Comparison of ENCODE assay signal across 9 mouse cellular contexts in genomic region chr14:54843461-54843860, GRCm38 (mm10). TPM values are rescaled to one million over a fixed set of nuclear protein-coding genes. Genes with fewer than 3 reads are reported as not detected.
DNase-seq lines count a peak whose midpoint lies in the region; ATAC-seq and TF ChIP-seq lines count a peak whose summit lies in the region.
"Had no signal": no experiment of that assay in that cellular context is flagged by ENCODE, and none has a peak within 500 bp of the region (broad histone marks: within the 10 kb centered on the region; RNA-seq: fewer than 3 reads in every experiment).

No protein-coding gene starts in this region.

- 7% methylated on average over 4 of the region's 4 CpGs for WGBS in forebrain, embryonic 14.5 days
- WGBS in forebrain, embryonic 16.5 days: 5% methylated on average over 4 of the region's 4 CpGs
- under 1% methylated on average over 4 of the region's 4 CpGs for WGBS in liver, adult 2 months
- WGBS in liver, embryonic 11.5 days: 5% methylated on average over 4 of the region's 4 CpGs

- TF ChIP-seq POLR2A in liver, adult 2 months (IDR thresholded peaks at IDR 0.05; ENCODE audit: extremely low read depth, insufficient read depth, low read length): no peak

- H3K79me2 ChIP-seq in liver, adult 2 months (ENCODE audit: control insufficient read depth, insufficient read depth, low read length): no peaks in the 10 kb centered on the region

- no peaks in the 10 kb centered on the region for H3K9me3 ChIP-seq in forebrain, embryonic 14.5 days (replicated peaks; ENCODE audit: control insufficient read depth, low read length)
- H3K9me3 ChIP-seq in forebrain, embryonic 16.5 days (ENCODE audit: control insufficient read depth, low read length): no peaks in the 10 kb centered on the region
- H3K9me3 ChIP-seq in liver, embryonic 11.5 days (ENCODE audit: control insufficient read depth, low read length): no peaks in the 10 kb centered on the region
- H3K9me3 ChIP-seq: neural tube, embryonic 13.5 days had no signal

- peak; percentile 86 for DNase-seq in forebrain, embryonic 14.5 days (ENCODE audit: low spot score)
- peak; percentile 46 for DNase-seq in liver, adult 2 months (ENCODE audit: extremely low read depth, low read depth, low spot score)
- DNase-seq in liver, embryonic 11.5 days (ENCODE audit: low spot score): no peak
- peak; percentile 25 for DNase-seq in adrenal gland, postnatal 10 days
- DNase-seq in kidney, postnatal 10 days: peak; percentile 18
- DNase-seq in thymus, postnatal 25 days: no peak
- DNase-seq in spleen, adult 18-20 months: no peak

- no peaks in the 10 kb centered on the region for H3K4me1 ChIP-seq in forebrain, embryonic 14.5 days (ENCODE audit: control insufficient read depth, insufficient read depth, low read length)
- H3K4me1 ChIP-seq in forebrain, embryonic 16.5 days (replicated peaks; ENCODE audit: control insufficient read depth, insufficient read depth, low read length): no peaks in the 10 kb centered on the region
- H3K4me1 ChIP-seq in liver, adult 2 months (ENCODE audit: control insufficient read depth, insufficient read depth, low read length): peaks cover 2% of the 10 kb centered on the region; the same call in 1 of the 2 replicates
- H3K4me1 ChIP-seq in liver, embryonic 11.5 days (replicated peaks; ENCODE audit: control insufficient read depth, insufficient read depth, low read length): no peaks in the 10 kb centered on the region
- H3K4me1 ChIP-seq: neural tube, embryonic 13.5 days had no signal

- no peaks in the 10 kb centered on the region for H3K27me3 ChIP-seq in forebrain, embryonic 14.5 days (replicated peaks; ENCODE audit: control insufficient read depth, insufficient read depth, low read length)
- no peaks in the 10 kb centered on the region for H3K27me3 ChIP-seq in forebrain, embryonic 16.5 days (replicated peaks; ENCODE audit: control insufficient read depth, insufficient read depth, low read length)
- no peaks in the 10 kb centered on the region for H3K27me3 ChIP-seq in liver, adult 2 months (ENCODE audit: control insufficient read depth, insufficient read depth, low read length)
- H3K27me3 ChIP-seq in liver, embryonic 11.5 days (replicated peaks; ENCODE audit: control insufficient read depth, insufficient read depth, low read length): no peaks in the 10 kb centered on the region; the same call in 1 of the 2 replicates

- H3K4me3 ChIP-seq in forebrain, embryonic 14.5 days (ENCODE audit: low read depth, low read length): no peak overlapping the region
- H3K4me3 ChIP-seq in forebrain, embryonic 16.5 days (replicated peaks; ENCODE audit: low read length): no peak overlapping the region
- no peak overlapping the region for H3K4me3 ChIP-seq in liver, adult 2 months (ENCODE audit: insufficient read depth, low read depth, low read length)
- H3K4me3 ChIP-seq in liver, embryonic 11.5 days (ENCODE audit: low read depth, low read length): no peak overlapping the region
- H3K4me3 ChIP-seq: neural tube, embryonic 13.5 days had no signal

- ATAC-seq in forebrain, embryonic 14.5 days: 0 out of 2 replicates have a peak, but pooled peaks have one; percentile 29
- ATAC-seq in forebrain, embryonic 16.5 days: no peak
- no peak for ATAC-seq in liver, embryonic 11.5 days (replicated peaks; ENCODE audit: low FRiP score)

- no peak overlapping the region for H3K4me2 ChIP-seq in forebrain, embryonic 14.5 days (ENCODE audit: low read length)
- no peak overlapping the region for H3K4me2 ChIP-seq in forebrain, embryonic 16.5 days (ENCODE audit: low read length)
- no peak overlapping the region for H3K4me2 ChIP-seq in liver, embryonic 11.5 days
- H3K4me2 ChIP-seq: neural tube, embryonic 13.5 days had no signal

- no peaks in the 10 kb centered on the region for H3K36me3 ChIP-seq in forebrain, embryonic 14.5 days (ENCODE audit: control insufficient read depth, insufficient read depth, low read length)
- no peaks in the 10 kb centered on the region for H3K36me3 ChIP-seq in forebrain, embryonic 16.5 days (ENCODE audit: control insufficient read depth, insufficient read depth)
- no peaks in the 10 kb centered on the region for H3K36me3 ChIP-seq in liver, adult 2 months (ENCODE audit: control insufficient read depth, insufficient read depth, low read length)
- H3K36me3 ChIP-seq in liver, embryonic 11.5 days (ENCODE audit: control insufficient read depth, insufficient read depth, low read length): no peaks in the 10 kb centered on the region
- H3K36me3 ChIP-seq: neural tube, embryonic 13.5 days had no signal

- TF ChIP-seq CTCF in liver, adult 2 months (IDR thresholded peaks at IDR 0.05; ENCODE audit: low read depth, low read length): peak; percentile 54

- H3K9ac ChIP-seq in forebrain, embryonic 14.5 days (ENCODE audit: low read length): no peak overlapping the region
- no peak overlapping the region for H3K9ac ChIP-seq in forebrain, embryonic 16.5 days (replicated peaks; ENCODE audit: low read depth, low read length)
- no peak overlapping the region for H3K9ac ChIP-seq in liver, adult 2 months (ENCODE audit: low read depth, low read length)
- no peak overlapping the region for H3K9ac ChIP-seq in liver, embryonic 11.5 days (ENCODE audit: low read depth, low read length)
- H3K9ac ChIP-seq: neural tube, embryonic 13.5 days had no signal

- H3K27ac ChIP-seq in forebrain, embryonic 14.5 days (ENCODE audit: low read depth, low read length): no peak overlapping the region
- H3K27ac ChIP-seq in forebrain, embryonic 16.5 days (ENCODE audit: low read length): no peak overlapping the region
- no peak overlapping the region for H3K27ac ChIP-seq in liver, adult 2 months (replicated peaks; ENCODE audit: insufficient read depth, low read depth, low read length)
- no peak overlapping the region for H3K27ac ChIP-seq in liver, embryonic 11.5 days (ENCODE audit: low read depth, low read length)
- H3K27ac ChIP-seq: neural tube, embryonic 13.5 days had no signal

RNA-seq across cellular contexts. Expression of gene Homez, which starts 27.3 kb away (rescaled TPM):
- 9.3 and 11.7 TPM in 2 replicates for polyA plus RNA-seq in forebrain, embryonic 14.5 days (2014; fragmentation: Nextera tagmentation; extraction: Ambion mirVana)
- 12.1 and 13.4 TPM in 2 replicates for polyA plus RNA-seq in forebrain, embryonic 16.5 days (2015; fragmentation: Nextera tagmentation; extraction: Ambion mirVana)
- total RNA-seq in liver, adult 2 months (2014; rRNA removed): 1.9 and 2.5 TPM in 2 replicates
- 2.1 and 3.3 TPM in 2 replicates for polyA plus RNA-seq in liver, adult 2 months (2012; rRNA removed)
- 5.2 and 5.5 TPM in 2 replicates for polyA plus RNA-seq in liver, embryonic 11.5 days (2014; fragmentation: Nextera tagmentation; extraction: Ambion mirVana)
- 10 to 100 TPM; 12.2 to 18.1 TPM for total RNA-seq in adrenal gland, postnatal 10 days (2021)

RNA-seq across cellular contexts. Expression of gene Rnf212b, which starts 29.5 kb away (rescaled TPM):
- polyA plus RNA-seq in forebrain, embryonic 14.5 days (2014; fragmentation: Nextera tagmentation; extraction: Ambion mirVana): not detected in 2 replicates
- polyA plus RNA-seq in forebrain, embryonic 16.5 days (2015; fragmentation: Nextera tagmentation; extraction: Ambion mirVana): not detected in 2 replicates
- total RNA-seq in liver, adult 2 months (2014; rRNA removed): not detected in 2 replicates
- not detected in 2 replicates for polyA plus RNA-seq in liver, adult 2 months (2012; rRNA removed)
- polyA plus RNA-seq in liver, embryonic 11.5 days (2014; fragmentation: Nextera tagmentation; extraction: Ambion mirVana): not detected in 2 replicates
- total RNA-seq in adrenal gland, postnatal 10 days (2021): under 1 TPM in 1 of 2 experiments, not detected in 1; 0.87 TPM
- polyA plus RNA-seq: neural tube, embryonic 13.5 days had no signal

RNA-seq across cellular contexts. Expression of gene Ppp1r3e, which starts 33.9 kb away (rescaled TPM):
- 2.5 TPM in 2 replicates for polyA plus RNA-seq in forebrain, embryonic 14.5 days (2014; fragmentation: Nextera tagmentation; extraction: Ambion mirVana)
- 1.7 and 2.6 TPM in 2 replicates for polyA plus RNA-seq in forebrain, embryonic 16.5 days (2015; fragmentation: Nextera tagmentation; extraction: Ambion mirVana)
- 4.9 and 6.4 TPM in 2 replicates for total RNA-seq in liver, adult 2 months (2014; rRNA removed)
- 7.5 and 8.7 TPM in 2 replicates for polyA plus RNA-seq in liver, adult 2 months (2012; rRNA removed)
- 1.1 and 2.1 TPM in 2 replicates for polyA plus RNA-seq in liver, embryonic 11.5 days (2014; fragmentation: Nextera tagmentation; extraction: Ambion mirVana)
- total RNA-seq in adrenal gland, postnatal 10 days (2021): 10 to 100 TPM; 11.2 to 16.6 TPM

RNA-seq across cellular contexts. Expression of gene Bcl2l2, which starts 39.7 kb away (rescaled TPM):
- polyA plus RNA-seq in forebrain, embryonic 14.5 days (2014; fragmentation: Nextera tagmentation; extraction: Ambion mirVana): 4.0 and 4.4 TPM in 2 replicates
- 3.5 TPM in 2 replicates for polyA plus RNA-seq in forebrain, embryonic 16.5 days (2015; fragmentation: Nextera tagmentation; extraction: Ambion mirVana)
- 14.1 and 17.2 TPM in 2 replicates for total RNA-seq in liver, adult 2 months (2014; rRNA removed)
- polyA plus RNA-seq in liver, adult 2 months (2012; rRNA removed): 17.3 and 19.5 TPM in 2 replicates
- 2.0 and 2.1 TPM in 2 replicates for polyA plus RNA-seq in liver, embryonic 11.5 days (2014; fragmentation: Nextera tagmentation; extraction: Ambion mirVana)
- 10 to 100 TPM; 39.3 to 44.2 TPM for total RNA-seq in adrenal gland, postnatal 10 days (2021)

RNA-seq across cellular contexts. Expression of gene Gm20521, which starts 39.8 kb away (rescaled TPM):
- polyA plus RNA-seq in forebrain, embryonic 14.5 days (2014; fragmentation: Nextera tagmentation; extraction: Ambion mirVana): not detected in 2 replicates
- not detected in 2 replicates for polyA plus RNA-seq in forebrain, embryonic 16.5 days (2015; fragmentation: Nextera tagmentation; extraction: Ambion mirVana)
- total RNA-seq in liver, adult 2 months (2014; rRNA removed): 0.13 TPM in 1 of 2 replicates, not detected in the other
- polyA plus RNA-seq in liver, adult 2 months (2012; rRNA removed): 7.9 TPM in 1 of 2 replicates, not detected in the other
- 0.27 TPM in 1 of 2 replicates, not detected in the other for polyA plus RNA-seq in liver, embryonic 11.5 days (2014; fragmentation: Nextera tagmentation; extraction: Ambion mirVana)
- total RNA-seq in adrenal gland, postnatal 10 days (2021): 1 to 10 TPM; 1.2 to 7.1 TPM
- polyA plus RNA-seq: neural tube, embryonic 13.5 days had no signal

Comparison
In these comparisons a context has a peak if more than half of its experiments do, and no peak if none do; other contexts are left out.
1. DNase-seq: peak in forebrain, embryonic 14.5 days (single experiment), liver, adult 2 months (single experiment), adrenal gland, postnatal 10 days (single experiment) and kidney, postnatal 10 days (single experiment); none in liver, embryonic 11.5 days (single experiment), thymus, postnatal 25 days (single experiment) and spleen, adult 18-20 months (0 of 2).